Mouse (Mus musculus) midbrain, postnatal 0 days (tissue): Measurements from ENCODE around the gene Slc37a1. TPM values are rescaled to one million over a fixed set of nuclear protein-coding genes. Genes with fewer than 3 reads are reported as not detected.
"Not testable (repeated sequence)": the region's sequence is repeated elsewhere in the genome, so short reads cannot be mapped to it uniquely, and the experiment has no call there.

Source experiments
- ATAC-seq: fragments of 200-750 bp; cut with Nextera tagmentation; 2 replicates; pipeline ENCODE4 v1.8.0; 2017; ENCODE audit warnings: moderate number of reproducible peaks, mild to moderate bottlenecking, moderate TSS enrichment, moderate library complexity; ENCODE audit not compliant: low FRiP score
- DNase-seq: peaks from one replicate; pipeline ENCODE4 v3.0.0-alpha.2; 2015; ENCODE audit warnings: low spot score
- H3K27ac ChIP-seq: fragments of 300-500 bp; sonication (generic); 2 replicates; pipeline ENCODE4 v1.5.1; 2014; ENCODE audit warnings: low read depth, mild to moderate bottlenecking, low read length, mixed read lengths
- H3K27me3 ChIP-seq: fragments of 300-500 bp; sonication (generic); 2 replicates; pipeline ENCODE4 v1.6.1; 2014; ENCODE audit warnings: low read length, control low read depth, mixed read lengths; ENCODE audit not compliant: insufficient read depth
- H3K36me3 ChIP-seq: fragments of 300-500 bp; sonication (generic); 2 replicates; pipeline ENCODE4 v1.6.1; 2014; ENCODE audit warnings: low read length, control low read depth, mixed read lengths; ENCODE audit not compliant: insufficient read depth
- H3K4me1 ChIP-seq: fragments of 300-500 bp; sonication (generic); 2 replicates; pipeline ENCODE4 v1.6.1; 2014; ENCODE audit warnings: mild to moderate bottlenecking, control low read depth, antibody characterized with exemption, low read length, mixed read lengths; ENCODE audit not compliant: insufficient read depth
- H3K4me2 ChIP-seq: fragments of 300-500 bp; sonication (generic); 2 replicates; pipeline ENCODE4 v1.6.1; 2014; ENCODE audit warnings: low read depth, mild to moderate bottlenecking, low read length, mixed read lengths; ENCODE audit not compliant: poor library complexity, severe bottlenecking
- H3K4me3 ChIP-seq: fragments of 300-500 bp; sonication (generic); 2 replicates; pipeline ENCODE4 v1.5.1; 2014; ENCODE audit warnings: low read depth, mild to moderate bottlenecking, low read length, moderate library complexity
- H3K9ac ChIP-seq: fragments of 300-500 bp; sonication (generic); replicated peaks from 2 replicates; pipeline ENCODE4 v1.6.1; 2014; ENCODE audit warnings: mild to moderate bottlenecking, low read length, moderate library complexity, mixed read lengths; ENCODE audit not compliant: poor library complexity, severe bottlenecking
- H3K9me3 ChIP-seq: fragments of 300-500 bp; sonication (generic); 2 replicates; pipeline ENCODE4 v1.6.1; 2016; ENCODE audit warnings: low read length, control low read depth
- CTCF ChIP-seq: IDR thresholded peaks from 2 replicates; pipeline ENCODE4 v1.5.1; 2016; ENCODE audit warnings: antibody characterized with exemption, mild to moderate bottlenecking
- WGBS: fragments of 180-500 bp; shearing (Covaris S2); extraction: QIAGEN DNeasy Blood & Tissue Kit; methylation state at CpG from one replicate; pipeline ENCODE4 v1.1.7; 2014; 5-methylcytosine and 5-hydroxymethylcytosine counted together
- polyA plus RNA-seq: library from polyadenylated mRNA; unstranded; fragments of >200 nt; fragmentation: Nextera tagmentation; extraction: Ambion mirVana; gene quantifications from 2 replicates; pipeline ENCODE4 v1.2.1, GENCODE M21; 2015
- total RNA-seq: library from RNA; depleted of rRNA; stranded (reverse); fragments of >200 nt; gene quantifications from 2 replicates; pipeline ENCODE4 v1.2.3, GENCODE M21; 2014

Slc37a1 gene
- total and polyA plus RNA-seq, 2 experiments from 2014 or later = 6.9 to 11.0 TPM

- DNase-seq (no peak), ATAC-seq (no peak)
- H3K4me1 ChIP-seq = no peaks in the 10 kb centered on the region
- 78% methylated on average over 12 of the region's 12 CpGs for WGBS
- no peak overlapping the region for H3K27ac ChIP-seq
- H3K9me3 ChIP-seq = no peaks in the 10 kb centered on the region
- no peak overlapping the region for H3K4me2 ChIP-seq
- H3K9ac ChIP-seq = no peak overlapping the region
- H3K27me3 ChIP-seq = no peaks in the 10 kb centered on the region
- H3K36me3 ChIP-seq = peaks cover 13% of the 10 kb centered on the region
- no peak for TF ChIP-seq CTCF
- H3K4me3 ChIP-seq = no peak overlapping the region
These were observed 62.8 kb downstream of the Slc37a1 start for GRCm38 (mm10) chr17:31349388-31349787.

GRCm38 (mm10) chr17:31351984-31352383 is 65.4 kb downstream of the Slc37a1 start:
- Histone ChIP-seq H3K27ac (no peak overlapping the region), H3K4me3 (no peak overlapping the region), H3K4me1 (0 out of 2 replicates have a peak, but pooled peaks cover 2% of the 10 kb centered on the region), H3K36me3 (peaks cover 10% of the 10 kb centered on the region), H3K4me2 (no peak overlapping the region), H3K27me3 (no peaks in the 10 kb centered on the region), H3K9me3 (no peaks in the 10 kb centered on the region), H3K9ac (no peak overlapping the region)
- ATAC-seq (no peak), DNase-seq (no peak)
- TF ChIP-seq CTCF = no peak
- WGBS = 37% methylated on average over 8 of the region's 8 CpGs

- no peaks in the 10 kb centered on the region for H3K9me3 ChIP-seq
- no peaks in the 10 kb centered on the region for H3K27me3 ChIP-seq
- no peak overlapping the region for H3K4me2 ChIP-seq
- peaks cover 10% of the 10 kb centered on the region for H3K36me3 ChIP-seq
- H3K27ac ChIP-seq = no peak overlapping the region
- no peak for TF ChIP-seq CTCF
- H3K4me3 ChIP-seq = no peak overlapping the region
- H3K9ac ChIP-seq = no peak overlapping the region
- WGBS = 66% methylated on average over 2 of the region's 2 CpGs
- DNase-seq (peak; percentile 21), ATAC-seq (no peak)
- H3K4me1 ChIP-seq = 0 out of 2 replicates have a peak, but pooled peaks cover 2% of the 10 kb centered on the region
These were observed 66.7 kb downstream of the Slc37a1 start for GRCm38 (mm10) chr17:31353255-31353654.

GRCm38 (mm10) chr17:31354684-31355083 is 68.1 kb downstream of the Slc37a1 start:
- not testable (repeated sequence) for H3K9me3 ChIP-seq, ATAC-seq, H3K36me3 ChIP-seq, H3K4me2 ChIP-seq, H3K27ac ChIP-seq, DNase-seq, H3K9ac ChIP-seq, H3K27me3 ChIP-seq, H3K4me3 ChIP-seq, H3K4me1 ChIP-seq
- WGBS = 65% methylated on average over 3 of the region's 3 CpGs

GRCm38 (mm10) chr17:31355792-31356502 is 69.4 kb downstream of the Slc37a1 start:
- peak overlapping the region; percentile 34 for H3K27ac ChIP-seq
- no peak for TF ChIP-seq CTCF
- H3K9ac ChIP-seq = no peak overlapping the region
- H3K9me3 ChIP-seq = no peaks in the 10 kb centered on the region
- H3K27me3 ChIP-seq = no peaks in the 10 kb centered on the region
- 20% methylated on average over 7 of the region's 8 CpGs for WGBS
- DNase-seq (peak; percentile 37), ATAC-seq (peak; percentile 63)
- H3K4me2 ChIP-seq = no peak overlapping the region
- 0 out of 2 replicates have a peak, but pooled peaks cover 2% of the 10 kb centered on the region for H3K4me1 ChIP-seq
- H3K4me3 ChIP-seq = no peak overlapping the region
- H3K36me3 ChIP-seq = no peaks in the 10 kb centered on the region

- Histone ChIP-seq H3K27me3 (no peaks in the 10 kb centered on the region), H3K36me3 (no peaks in the 10 kb centered on the region), H3K9ac (no peak overlapping the region), H3K4me2 (no peak overlapping the region), H3K9me3 (no peaks in the 10 kb centered on the region), H3K4me1 (peaks cover 2% of the 10 kb centered on the region; the same call in 1 of the 2 replicates), H3K4me3 (no peak overlapping the region), H3K27ac (0 out of 2 replicates have a peak overlapping the region, but pooled peaks have one; percentile 13)
- ATAC-seq = no peak
- DNase-seq = peak; percentile 79
- TF ChIP-seq CTCF = no peak
- 68% methylated on average over 13 of the region's 13 CpGs for WGBS
These were observed 74.0 kb downstream of the Slc37a1 start for GRCm38 (mm10) chr17:31360582-31360981.
